Mouse (Mus musculus) kidney, postnatal 0 days (tissue): ENCODE measurements at regions not wholly inside any gene's neighbourhood (a gene's known extent, or its start where the extent isn't known, plus 50 kb on each side); places are given as distances from the start of the nearest gene placed in this dataset.

ENCODE experiments used
- ATAC-seq: fragments of 200-750 bp; cut with Nextera tagmentation; replicated peaks from 2 replicates; pipeline ENCODE4 v1.8.0; 2017; ENCODE audit warnings: low read depth, moderate number of reproducible peaks, moderate TSS enrichment, moderate library complexity; ENCODE audit not compliant: low FRiP score
- DNase-seq: peaks from one replicate; pipeline ENCODE4 v3.0.0-alpha.2; 2016; ENCODE audit warnings: low spot score
- H3K27ac ChIP-seq: fragments of 300-500 bp; sonication (generic); 2 replicates; pipeline ENCODE4 v1.5.1; 2014; ENCODE audit warnings: mild to moderate bottlenecking
- H3K27me3 ChIP-seq: fragments of 300-500 bp; sonication (generic); 2 replicates; pipeline ENCODE4 v1.6.1; 2014; ENCODE audit warnings: low read length, mixed read lengths; ENCODE audit not compliant: insufficient read depth
- H3K36me3 ChIP-seq: fragments of 300-500 bp; sonication (generic); 2 replicates; pipeline ENCODE4 v1.6.1; 2014; ENCODE audit warnings: low read length, mixed read lengths; ENCODE audit not compliant: insufficient read depth
- H3K4me1 ChIP-seq: fragments of 300-500 bp; sonication (generic); replicated peaks from 2 replicates; pipeline ENCODE4 v1.6.1; 2014; ENCODE audit warnings: antibody characterized with exemption, low read length, mixed read lengths; ENCODE audit not compliant: insufficient read depth
- H3K4me2 ChIP-seq: fragments of 300-500 bp; sonication (generic); 2 replicates; pipeline ENCODE4 v1.6.1; 2014; ENCODE audit warnings: mild to moderate bottlenecking, low read length, moderate library complexity, mixed read lengths
- H3K4me3 ChIP-seq: fragments of 300-500 bp; sonication (generic); replicated peaks from 2 replicates; pipeline ENCODE4 v1.5.1; 2014; ENCODE audit warnings: low read depth, low read length
- H3K9ac ChIP-seq: fragments of 300-500 bp; sonication (generic); 2 replicates; pipeline ENCODE4 v1.6.1; 2014; ENCODE audit warnings: low read depth, low read length
- H3K9me3 ChIP-seq: fragments of 300-500 bp; sonication (generic); replicated peaks from 2 replicates; pipeline ENCODE4 v1.6.1; 2016; ENCODE audit warnings: low read length, inconsistent platforms, mixed read lengths
- CTCF ChIP-seq: IDR thresholded peaks from 2 replicates; pipeline ENCODE4 v1.5.1; 2016; ENCODE audit warnings: antibody characterized with exemption, low read depth, mild to moderate bottlenecking, moderate library complexity
- WGBS: fragments of 180-500 bp; shearing (Covaris S2); extraction: QIAGEN DNeasy Blood & Tissue Kit; methylation state at CpG from one replicate; pipeline ENCODE4 v1.1.7; 2014; 5-methylcytosine and 5-hydroxymethylcytosine counted together

DNA sequence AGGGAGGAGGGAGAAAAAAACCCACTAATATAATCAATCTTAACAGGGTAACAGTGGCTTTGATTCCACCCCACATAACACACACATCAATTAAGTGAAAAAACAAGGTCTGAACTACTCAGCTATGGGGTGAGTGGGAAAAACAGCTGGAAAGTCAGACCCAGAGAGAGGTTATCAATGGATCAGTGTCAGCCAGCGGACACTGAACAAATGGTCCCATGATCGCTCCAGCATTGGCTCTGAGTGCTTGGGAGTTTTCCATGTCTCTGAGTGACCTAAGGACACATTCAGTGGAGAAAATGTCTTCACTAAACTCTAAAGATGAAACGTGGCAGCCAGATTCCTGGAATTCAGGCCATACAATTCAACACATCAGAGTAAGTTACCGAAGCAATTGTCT lies 281.9 kb downstream of the Epha4 start:
- peak; percentile 34 for DNase-seq
- 53% methylated on average over 4 of the region's 4 CpGs for WGBS
- no peak for ATAC-seq

DNA sequence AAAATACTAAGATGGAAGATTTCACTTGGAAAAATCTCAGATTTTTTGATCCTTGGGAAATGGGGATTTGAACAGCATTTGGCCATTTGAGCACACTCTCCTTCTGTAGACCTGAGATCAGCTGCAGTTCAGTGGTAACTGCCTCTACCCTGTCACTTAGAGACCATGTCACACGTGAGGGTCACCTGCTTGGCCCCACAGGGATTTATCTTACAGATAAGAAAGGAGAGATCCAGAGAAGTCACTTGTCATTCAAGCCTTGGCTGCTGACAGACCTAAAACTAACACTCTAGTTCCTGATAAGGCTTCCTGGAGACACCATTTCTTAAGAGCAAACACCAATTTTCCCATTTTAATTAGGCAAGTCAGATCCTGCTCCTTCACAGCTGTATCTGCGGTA lies 270.2 kb downstream of the Epha4 start:
- no peak overlapping the region for H3K27ac ChIP-seq
- H3K36me3 ChIP-seq = no peaks in the 10 kb centered on the region
- no peaks in the 10 kb centered on the region for H3K4me1 ChIP-seq
- no peak for TF ChIP-seq CTCF
- WGBS = 43% methylated on average over 2 of the region's 2 CpGs
- H3K4me3 ChIP-seq = no peak overlapping the region
- no peak overlapping the region for H3K4me2 ChIP-seq
- H3K27me3 ChIP-seq = no peaks in the 10 kb centered on the region
- H3K9ac ChIP-seq = no peak overlapping the region
- ATAC-seq (no peak), DNase-seq (no peak)
- no peaks in the 10 kb centered on the region for H3K9me3 ChIP-seq

More for the DNA sequence above, 281.9 kb downstream of the Epha4 start:
- H3K4me3 ChIP-seq = no peak overlapping the region
- no peak overlapping the region for H3K27ac ChIP-seq
- no peaks in the 10 kb centered on the region for H3K27me3 ChIP-seq
- H3K9ac ChIP-seq = no peak overlapping the region
- H3K4me1 ChIP-seq = no peaks in the 10 kb centered on the region
- no peaks in the 10 kb centered on the region for H3K9me3 ChIP-seq
- TF ChIP-seq CTCF = no peak
- no peak overlapping the region for H3K4me2 ChIP-seq
- no peaks in the 10 kb centered on the region for H3K36me3 ChIP-seq

DNA sequence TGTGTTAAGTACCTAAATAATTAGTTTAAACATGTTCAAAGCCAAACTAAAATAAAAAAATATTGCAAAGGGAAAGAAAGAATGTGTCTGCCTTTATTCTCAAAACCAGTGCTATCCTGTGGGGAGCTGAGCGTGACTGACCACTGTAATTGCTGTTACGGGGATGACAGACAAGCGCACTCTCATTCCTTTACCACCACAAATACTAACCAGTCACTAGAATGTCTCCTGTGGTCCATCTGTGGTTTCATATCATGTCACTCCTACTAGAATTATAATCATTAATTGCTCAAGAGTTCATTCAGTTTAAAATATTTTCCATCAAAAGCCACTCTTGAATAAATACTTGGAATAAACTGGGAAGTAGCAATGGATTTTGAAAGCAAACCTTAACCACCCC lies 268.8 kb downstream of the Epha4 start:
- no peak for TF ChIP-seq CTCF
- H3K27me3 ChIP-seq = no peaks in the 10 kb centered on the region
- no peak overlapping the region for H3K9ac ChIP-seq
- ATAC-seq (no peak), DNase-seq (no peak)
- 74% methylated on average over 3 of the region's 3 CpGs for WGBS
- H3K9me3 ChIP-seq = no peaks in the 10 kb centered on the region
- H3K4me3 ChIP-seq = no peak overlapping the region
- no peak overlapping the region for H3K27ac ChIP-seq
- no peaks in the 10 kb centered on the region for H3K4me1 ChIP-seq
- H3K4me2 ChIP-seq = no peak overlapping the region
- H3K36me3 ChIP-seq = no peaks in the 10 kb centered on the region

DNA sequence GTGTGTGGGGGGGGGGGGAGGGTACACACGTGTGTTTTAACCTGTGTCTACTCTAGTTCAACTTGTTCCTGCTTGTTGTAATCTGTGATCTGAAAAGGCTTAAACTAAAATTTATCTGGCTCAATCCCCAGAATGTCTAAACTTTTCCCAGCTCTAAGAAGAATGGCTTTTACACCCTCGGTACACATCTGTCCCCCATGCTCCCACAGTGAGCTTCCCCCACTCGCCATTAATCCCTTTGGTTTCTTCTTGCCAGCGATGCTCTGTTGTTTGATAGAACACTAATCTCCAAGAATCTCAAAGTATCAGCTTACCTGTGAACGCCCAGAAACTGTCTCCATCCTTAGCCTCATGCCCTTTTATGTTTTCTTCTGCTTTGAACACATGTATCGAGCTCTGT lies 260.6 kb downstream of the Epha4 start:
- no peaks in the 10 kb centered on the region for H3K27me3 ChIP-seq
- 52% methylated on average over 6 of the region's 6 CpGs for WGBS
- H3K4me2 ChIP-seq = no peak overlapping the region
- H3K36me3 ChIP-seq = no peaks in the 10 kb centered on the region
- H3K9me3 ChIP-seq = no peaks in the 10 kb centered on the region
- no peak overlapping the region for H3K4me3 ChIP-seq
- H3K9ac ChIP-seq = no peak overlapping the region
- TF ChIP-seq CTCF = no peak
- DNase-seq (no peak), ATAC-seq (no peak)
- H3K27ac ChIP-seq = no peak overlapping the region
- no peaks in the 10 kb centered on the region for H3K4me1 ChIP-seq

DNA sequence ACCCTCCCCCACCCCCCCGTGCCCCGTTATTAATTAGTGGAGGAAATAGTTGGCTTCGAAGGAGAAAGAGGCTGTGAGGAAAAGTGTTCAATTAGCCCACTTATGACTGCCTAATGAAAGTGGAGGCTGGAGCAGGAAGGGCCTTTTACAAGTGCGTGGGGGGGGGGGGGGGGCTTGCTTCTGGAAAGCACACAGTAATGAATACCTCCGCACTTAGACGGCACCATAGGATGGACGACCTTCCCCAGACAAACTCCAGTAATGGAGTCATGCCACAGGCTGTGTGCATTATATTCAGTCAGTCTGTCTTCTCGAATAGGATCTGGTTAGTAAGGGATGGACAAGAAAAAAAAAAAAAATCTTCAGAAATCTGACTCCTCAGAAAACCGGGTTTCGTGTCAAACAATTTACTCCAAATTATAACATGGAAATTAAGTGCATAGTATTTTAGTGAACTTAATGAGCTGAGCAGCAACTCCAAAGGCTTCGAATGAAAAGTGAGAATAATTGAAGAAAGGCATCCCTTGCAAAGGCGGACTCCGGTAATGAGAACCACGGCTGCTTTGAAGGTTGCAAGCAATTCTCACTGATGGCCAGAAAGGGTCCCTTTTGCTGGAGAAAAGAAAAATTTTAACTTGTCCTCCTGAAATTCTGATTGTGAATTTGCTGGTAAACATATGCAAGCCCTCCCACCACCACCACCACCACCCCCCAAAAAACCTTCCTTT lies 258.6 kb downstream of the Epha4 start:
- Histone ChIP-seq H3K9me3 (no peaks in the 10 kb centered on the region), H3K4me3 (no peak overlapping the region), H3K9ac (no peak overlapping the region), H3K4me1 (no peaks in the 10 kb centered on the region), H3K27ac (no peak overlapping the region), H3K36me3 (no peaks in the 10 kb centered on the region), H3K27me3 (no peaks in the 10 kb centered on the region), H3K4me2 (no peak overlapping the region)
- DNase-seq = peak; percentile 14
- WGBS = 42% methylated on average over 14 of the region's 14 CpGs
- TF ChIP-seq CTCF = no peak
- ATAC-seq = no peak

DNA sequence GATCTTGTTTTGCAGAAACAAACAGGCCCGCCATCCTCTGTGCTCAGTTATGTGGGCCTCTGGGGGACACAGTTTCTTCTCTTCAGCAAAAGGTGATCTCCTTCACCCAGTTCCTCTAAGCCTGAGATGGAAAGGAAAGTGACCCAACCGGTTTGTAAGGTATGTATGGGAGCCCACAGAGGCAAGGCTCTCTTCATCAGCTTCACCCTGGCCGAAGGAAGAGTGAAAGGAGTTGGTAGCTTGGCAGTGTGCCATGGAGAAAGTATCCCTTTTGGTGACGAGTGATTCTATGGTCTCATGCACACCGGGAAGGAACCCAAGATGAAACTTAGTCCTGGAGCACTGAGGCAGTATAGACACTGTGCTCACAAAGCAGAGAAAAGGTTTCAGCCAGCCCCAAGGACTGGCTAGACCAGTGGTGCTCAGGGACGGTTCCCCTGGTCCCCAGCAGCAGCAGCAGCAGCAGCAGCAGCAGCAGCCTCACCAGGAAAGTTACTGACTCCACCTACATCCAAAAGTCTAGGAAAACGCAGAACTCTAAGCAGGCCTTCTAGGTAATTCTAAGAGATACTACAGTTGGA lies 256.1 kb downstream of the Epha4 start:
- Histone ChIP-seq H3K9me3 (no peaks in the 10 kb centered on the region), H3K27me3 (no peaks in the 10 kb centered on the region), H3K36me3 (no peaks in the 10 kb centered on the region), H3K4me1 (no peaks in the 10 kb centered on the region), H3K4me3 (no peak overlapping the region), H3K27ac (no peak overlapping the region), H3K4me2 (no peak overlapping the region), H3K9ac (no peak overlapping the region)
- ATAC-seq = no peak
- TF ChIP-seq CTCF = no peak
- DNase-seq = peak; percentile 32
- WGBS = 48% methylated on average over 7 of the region's 7 CpGs
